Mouse (Mus musculus): ENCODE measurements around the gene Cep295nl. TPM values are rescaled to one million over a fixed set of nuclear protein-coding genes. Genes with fewer than 3 reads are reported as not detected.

Cep295nl gene
- polyA plus RNA-seq, 1 experiment from 2014 or later: 0.12 TPM

DNA sequence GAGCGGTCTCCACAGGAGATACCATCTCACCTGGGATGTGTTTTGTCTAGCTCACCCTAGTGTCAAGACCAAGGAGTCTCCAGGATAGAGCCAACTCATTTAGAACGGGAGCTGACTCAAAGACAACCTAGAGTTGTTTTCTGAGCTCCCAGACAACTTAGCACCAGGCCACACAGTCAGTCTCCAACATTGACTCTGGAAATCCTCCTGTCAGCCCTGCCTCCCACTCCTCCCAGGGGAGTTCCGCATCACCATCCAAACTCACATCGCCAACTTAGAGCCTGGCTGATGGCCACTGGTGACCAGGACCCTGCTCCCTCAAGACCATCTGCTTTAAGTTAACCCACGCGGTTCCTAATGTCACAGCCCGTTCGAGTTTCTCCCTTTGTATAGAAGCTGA lies 33.2 kb upstream of the Cep295nl start:
- no peak for TF ChIP-seq CTCF (IDR thresholded peaks at IDR 0.05; ENCODE audit: low read depth)
- Histone ChIP-seq H3K27me3 (replicated peaks; ENCODE audit: control insufficient read depth, insufficient read depth, low read length) (no peaks in the 10 kb centered on the region), H3K9me3 (ENCODE audit: control insufficient read depth) (no peaks in the 10 kb centered on the region), H3K4me3 (ENCODE audit: low read depth, low read length) (no peak overlapping the region), H3K4me2 (replicated peaks; ENCODE audit: low read depth) (no peak overlapping the region), H3K4me1 (replicated peaks; ENCODE audit: control insufficient read depth, insufficient read depth, low read length) (no peaks in the 10 kb centered on the region), H3K27ac (ENCODE audit: low read depth, low read length) (no peak overlapping the region), H3K9ac (ENCODE audit: low read depth, low read length) (no peak overlapping the region), H3K36me3 (ENCODE audit: control insufficient read depth, insufficient read depth) (no peaks in the 10 kb centered on the region)
- WGBS: 86% methylated on average over 8 of the region's 8 CpGs
- ATAC-seq: no peak

DNA sequence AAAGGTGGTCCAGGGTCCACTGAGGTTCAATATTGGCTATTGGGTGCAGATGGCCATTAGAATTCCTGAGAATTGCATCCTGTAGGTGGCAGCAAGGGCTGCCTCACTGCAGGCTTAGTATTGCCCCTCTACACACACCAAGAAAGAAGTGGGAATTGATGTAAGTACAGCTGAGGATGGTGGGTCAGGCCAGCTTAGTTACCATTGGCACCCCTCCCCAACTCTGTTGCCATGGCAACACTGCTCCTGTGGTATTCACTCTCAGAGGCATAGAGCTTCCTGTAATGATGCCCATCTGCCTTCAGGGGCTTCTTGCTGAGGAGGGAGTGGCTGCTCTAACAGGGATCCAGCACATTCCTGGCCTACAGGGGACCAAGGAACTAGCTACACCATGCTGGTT lies 32.7 kb upstream of the Cep295nl start:
- Histone ChIP-seq H3K4me2 (replicated peaks; ENCODE audit: low read depth) (no peak overlapping the region), H3K36me3 (ENCODE audit: control insufficient read depth, insufficient read depth) (no peaks in the 10 kb centered on the region), H3K27me3 (replicated peaks; ENCODE audit: control insufficient read depth, insufficient read depth, low read length) (no peaks in the 10 kb centered on the region), H3K4me1 (replicated peaks; ENCODE audit: control insufficient read depth, insufficient read depth, low read length) (no peaks in the 10 kb centered on the region), H3K27ac (ENCODE audit: low read depth, low read length) (no peak overlapping the region), H3K9me3 (ENCODE audit: control insufficient read depth) (no peaks in the 10 kb centered on the region), H3K9ac (ENCODE audit: low read depth, low read length) (no peak overlapping the region), H3K4me3 (ENCODE audit: low read depth, low read length) (no peak overlapping the region)
- peak; percentile 45 for TF ChIP-seq CTCF (IDR thresholded peaks at IDR 0.05; ENCODE audit: low read depth)
- ATAC-seq: no peak

DNA sequence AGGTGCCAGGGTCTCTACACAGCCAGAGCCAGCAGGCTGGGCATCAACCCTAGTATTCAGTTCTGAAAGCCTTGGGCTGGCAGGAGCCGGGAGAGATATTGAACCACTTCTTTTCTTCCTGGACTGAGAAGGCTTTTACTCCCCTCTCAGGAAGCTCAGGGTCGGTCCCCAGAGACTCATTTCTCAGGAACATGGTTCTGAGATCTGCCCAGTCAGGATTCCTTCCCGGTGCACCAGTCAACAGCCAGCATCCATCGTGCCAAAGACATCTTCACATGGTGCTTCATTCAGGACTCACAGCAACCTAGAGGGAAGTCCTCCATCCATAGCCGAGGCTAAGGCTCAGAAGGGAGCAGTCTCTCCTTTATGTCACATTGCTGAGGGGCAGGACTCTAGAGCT lies 32.2 kb upstream of the Cep295nl start:
- Histone ChIP-seq H3K9me3 (ENCODE audit: control insufficient read depth) (no peaks in the 10 kb centered on the region), H3K4me1 (replicated peaks; ENCODE audit: control insufficient read depth, insufficient read depth, low read length) (no peaks in the 10 kb centered on the region), H3K4me3 (ENCODE audit: low read depth, low read length) (no peak overlapping the region), H3K27ac (ENCODE audit: low read depth, low read length) (no peak overlapping the region), H3K36me3 (ENCODE audit: control insufficient read depth, insufficient read depth) (no peaks in the 10 kb centered on the region), H3K27me3 (replicated peaks; ENCODE audit: control insufficient read depth, insufficient read depth, low read length) (no peaks in the 10 kb centered on the region), H3K4me2 (replicated peaks; ENCODE audit: low read depth) (no peak overlapping the region), H3K9ac (ENCODE audit: low read depth, low read length) (no peak overlapping the region)
- TF ChIP-seq CTCF (IDR thresholded peaks at IDR 0.05; ENCODE audit: low read depth): no peak
- 68% methylated on average over 5 of the region's 5 CpGs for WGBS
- ATAC-seq: no peak

DNA sequence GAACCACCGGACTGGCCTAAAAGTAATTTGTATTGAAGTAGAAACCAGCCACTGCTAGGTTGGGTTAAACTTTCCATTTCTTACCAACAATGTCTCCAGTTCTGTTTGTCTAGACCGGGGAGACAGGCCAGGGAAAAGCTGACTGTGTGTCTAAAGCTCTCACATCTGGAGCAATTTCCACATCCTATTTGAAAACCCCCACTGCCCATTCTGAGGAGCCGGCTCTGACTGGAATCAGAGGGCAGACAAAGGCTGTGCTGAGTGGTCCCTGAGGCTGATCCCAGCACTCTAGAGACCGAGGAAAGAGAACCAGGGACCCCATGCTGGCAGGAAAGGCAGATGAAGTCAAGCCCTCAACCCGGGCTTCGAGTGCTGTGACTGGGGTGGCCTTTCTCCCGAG lies 30.3 kb upstream of the Cep295nl start:
- H3K27ac ChIP-seq (ENCODE audit: low read depth, low read length): no peak overlapping the region
- no peak overlapping the region for H3K4me3 ChIP-seq (ENCODE audit: low read depth, low read length)
- no peak for TF ChIP-seq CTCF (IDR thresholded peaks at IDR 0.05; ENCODE audit: low read depth)
- no peak overlapping the region for H3K4me2 ChIP-seq (replicated peaks; ENCODE audit: low read depth)
- no peak overlapping the region for H3K9ac ChIP-seq (ENCODE audit: low read depth, low read length)
- no peaks in the 10 kb centered on the region for H3K4me1 ChIP-seq (replicated peaks; ENCODE audit: control insufficient read depth, insufficient read depth, low read length)
- WGBS: 65% methylated on average over 7 of the region's 7 CpGs
- no peaks in the 10 kb centered on the region for H3K27me3 ChIP-seq (replicated peaks; ENCODE audit: control insufficient read depth, insufficient read depth, low read length)
- ATAC-seq: no peak
- no peaks in the 10 kb centered on the region for H3K36me3 ChIP-seq (ENCODE audit: control insufficient read depth, insufficient read depth)
- no peaks in the 10 kb centered on the region for H3K9me3 ChIP-seq (ENCODE audit: control insufficient read depth)

DNA sequence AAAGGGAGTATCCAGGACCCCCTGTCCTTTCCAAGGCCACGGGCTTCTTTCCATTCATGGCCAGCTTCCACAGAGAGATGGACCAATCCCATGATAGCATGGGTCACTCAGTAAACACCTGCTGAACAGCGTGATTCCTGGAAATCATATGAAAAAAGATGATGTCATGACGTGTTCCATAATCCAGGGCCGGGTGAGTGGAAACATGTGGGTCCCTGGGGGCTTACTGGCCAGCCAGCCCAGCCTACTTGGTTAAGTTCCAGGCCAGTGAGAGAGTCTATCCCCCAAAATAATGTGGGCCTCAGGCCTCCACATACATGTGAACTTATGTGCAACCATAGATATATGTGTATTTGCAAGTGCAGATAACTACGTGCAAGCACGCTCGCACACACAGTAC lies 29.6 kb upstream of the Cep295nl start:
- no peak overlapping the region for H3K4me2 ChIP-seq (replicated peaks; ENCODE audit: low read depth)
- H3K27me3 ChIP-seq (replicated peaks; ENCODE audit: control insufficient read depth, insufficient read depth, low read length): no peaks in the 10 kb centered on the region
- TF ChIP-seq CTCF (IDR thresholded peaks at IDR 0.05; ENCODE audit: low read depth): no peak
- H3K4me3 ChIP-seq (ENCODE audit: low read depth, low read length): no peak overlapping the region
- H3K9ac ChIP-seq (ENCODE audit: low read depth, low read length): no peak overlapping the region
- H3K36me3 ChIP-seq (ENCODE audit: control insufficient read depth, insufficient read depth): no peaks in the 10 kb centered on the region
- no peaks in the 10 kb centered on the region for H3K4me1 ChIP-seq (replicated peaks; ENCODE audit: control insufficient read depth, insufficient read depth, low read length)
- no peaks in the 10 kb centered on the region for H3K9me3 ChIP-seq (ENCODE audit: control insufficient read depth)
- WGBS: 80% methylated on average over 7 of the region's 7 CpGs
- no peak for ATAC-seq
- no peak overlapping the region for H3K27ac ChIP-seq (ENCODE audit: low read depth, low read length)

DNA sequence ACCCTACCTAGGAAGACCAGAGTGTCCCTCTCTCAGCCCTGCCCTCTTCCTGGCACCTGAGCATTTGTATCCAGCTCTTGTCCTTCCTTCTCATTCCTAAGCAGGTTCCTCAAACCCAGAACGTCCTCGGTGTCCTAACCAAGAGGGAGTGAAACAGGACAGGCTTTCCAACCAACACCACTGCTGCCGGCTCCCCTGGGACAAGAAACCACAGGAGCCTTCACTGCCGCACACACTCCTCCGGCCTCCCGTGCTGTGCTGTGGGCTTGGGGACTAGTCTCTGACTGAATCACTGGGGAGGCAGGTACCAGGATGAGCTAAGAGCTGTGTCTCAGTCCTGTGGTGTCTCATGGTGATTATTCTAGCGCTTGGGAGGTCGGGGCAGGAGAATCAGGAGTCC lies 27.4 kb upstream of the Cep295nl start:
- no peak for ATAC-seq
- 76% methylated on average over 8 of the region's 8 CpGs for WGBS

DNA sequence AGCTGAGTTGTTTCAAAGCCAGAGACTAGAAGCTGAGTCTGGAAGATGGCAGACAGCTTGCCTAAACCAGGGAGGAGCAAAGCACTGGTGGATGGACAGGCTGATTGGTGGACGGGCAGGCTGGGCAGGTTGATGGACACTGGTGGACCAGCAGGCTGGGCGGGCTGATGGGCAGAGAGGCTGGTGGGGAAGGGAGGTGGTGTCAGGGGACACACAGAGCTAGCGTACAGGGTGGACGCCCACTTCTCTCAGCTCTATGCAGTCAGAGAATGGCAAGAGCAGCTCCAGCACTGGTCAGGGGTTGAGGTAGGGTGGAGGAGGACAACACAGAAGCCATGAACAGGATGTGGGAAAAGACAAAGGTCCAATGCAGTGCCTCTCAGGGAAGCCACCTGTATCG lies 27.0 kb upstream of the Cep295nl start:
- no peak overlapping the region for H3K9ac ChIP-seq (ENCODE audit: low read depth, low read length)
- H3K9me3 ChIP-seq (ENCODE audit: control insufficient read depth): no peaks in the 10 kb centered on the region
- no peak overlapping the region for H3K4me2 ChIP-seq (replicated peaks; ENCODE audit: low read depth)
- no peaks in the 10 kb centered on the region for H3K36me3 ChIP-seq (ENCODE audit: control insufficient read depth, insufficient read depth)
- 84% methylated on average over 5 of the region's 5 CpGs for WGBS
- no peak for TF ChIP-seq CTCF (IDR thresholded peaks at IDR 0.05; ENCODE audit: low read depth)
- H3K27ac ChIP-seq (ENCODE audit: low read depth, low read length): no peak overlapping the region
- H3K27me3 ChIP-seq (replicated peaks; ENCODE audit: control insufficient read depth, insufficient read depth, low read length): no peaks in the 10 kb centered on the region
- ATAC-seq: no peak
- no peak overlapping the region for H3K4me3 ChIP-seq (ENCODE audit: low read depth, low read length)
- H3K4me1 ChIP-seq (replicated peaks; ENCODE audit: control insufficient read depth, insufficient read depth, low read length): no peaks in the 10 kb centered on the region

More for the DNA sequence above, 27.4 kb upstream of the Cep295nl start:
- Histone ChIP-seq H3K36me3 (ENCODE audit: control insufficient read depth, insufficient read depth) (no peaks in the 10 kb centered on the region), H3K27me3 (replicated peaks; ENCODE audit: control insufficient read depth, insufficient read depth, low read length) (no peaks in the 10 kb centered on the region), H3K9ac (ENCODE audit: low read depth, low read length) (no peak overlapping the region), H3K4me2 (replicated peaks; ENCODE audit: low read depth) (no peak overlapping the region), H3K27ac (ENCODE audit: low read depth, low read length) (no peak overlapping the region), H3K4me3 (ENCODE audit: low read depth, low read length) (no peak overlapping the region), H3K4me1 (replicated peaks; ENCODE audit: control insufficient read depth, insufficient read depth, low read length) (no peaks in the 10 kb centered on the region), H3K9me3 (ENCODE audit: control insufficient read depth) (no peaks in the 10 kb centered on the region)
- no peak for TF ChIP-seq CTCF (IDR thresholded peaks at IDR 0.05; ENCODE audit: low read depth)
